Mouse (Mus musculus) stomach, embryonic 16.5 days (tissue): Measurements from ENCODE around the gene Nupl2. TPM values are rescaled to one million over a fixed set of nuclear protein-coding genes. Genes with fewer than 3 reads are reported as not detected.

Experiments used
- ATAC-seq: fragments of 200-750 bp; cut with Nextera tagmentation; 2 replicates; pipeline ENCODE4 v1.8.0; 2017; ENCODE audit warnings: moderate number of reproducible peaks, moderate TSS enrichment; ENCODE audit not compliant: insufficient read depth, low FRiP score
- H3K27ac ChIP-seq: fragments of 300-500 bp; sonication (generic); 2 replicates; pipeline ENCODE4 v1.5.1; 2014; ENCODE audit warnings: low read length
- H3K27me3 ChIP-seq: fragments of 300-500 bp; sonication (generic); 2 replicates; pipeline ENCODE4 v1.6.1; 2014; ENCODE audit warnings: low read length, control low read depth, mixed read lengths; ENCODE audit not compliant: control insufficient read depth, insufficient read depth
- H3K36me3 ChIP-seq: fragments of 300-500 bp; sonication (generic); 2 replicates; pipeline ENCODE4 v1.6.1; 2014; ENCODE audit warnings: low read length; ENCODE audit not compliant: control insufficient read depth, insufficient read depth
- H3K4me1 ChIP-seq: fragments of 300-500 bp; sonication (generic); 2 replicates; pipeline ENCODE4 v1.6.1; 2014; ENCODE audit warnings: low read length, control low read depth, mixed read lengths; ENCODE audit not compliant: control insufficient read depth, insufficient read depth
- H3K4me2 ChIP-seq: fragments of 300-500 bp; sonication (generic); 2 replicates; pipeline ENCODE4 v1.6.1; 2014; ENCODE audit warnings: low read depth, low read length, mixed read lengths
- H3K4me3 ChIP-seq: fragments of 300-500 bp; sonication (generic); replicated peaks from 2 replicates; pipeline ENCODE4 v1.5.1; 2014; ENCODE audit warnings: mild to moderate bottlenecking, low read length
- H3K9ac ChIP-seq: fragments of 300-500 bp; sonication (generic); 2 replicates; pipeline ENCODE4 v1.6.1; 2014; ENCODE audit warnings: low read length
- H3K9me3 ChIP-seq: fragments of 300-500 bp; sonication (generic); replicated peaks from 2 replicates; pipeline ENCODE4 v1.6.1; 2016; ENCODE audit warnings: low read length, control low read depth; ENCODE audit not compliant: control insufficient read depth
- WGBS: fragments of 180-500 bp; shearing (Covaris S2); extraction: QIAGEN DNeasy Blood & Tissue Kit; methylation state at CpG from one replicate; pipeline ENCODE4 v1.1.7; 2014; 5-methylcytosine and 5-hydroxymethylcytosine counted together
- polyA plus RNA-seq: library from polyadenylated mRNA; unstranded; fragments of >200 nt; fragmentation: Nextera tagmentation; extraction: Ambion mirVana; gene quantifications from 2 replicates; pipeline ENCODE4 v1.2.1, GENCODE M21; 2015

Gene Nupl2
- polyA plus RNA-seq, 1 experiment from 2014 or later: 11.2 TPM

DNA sequence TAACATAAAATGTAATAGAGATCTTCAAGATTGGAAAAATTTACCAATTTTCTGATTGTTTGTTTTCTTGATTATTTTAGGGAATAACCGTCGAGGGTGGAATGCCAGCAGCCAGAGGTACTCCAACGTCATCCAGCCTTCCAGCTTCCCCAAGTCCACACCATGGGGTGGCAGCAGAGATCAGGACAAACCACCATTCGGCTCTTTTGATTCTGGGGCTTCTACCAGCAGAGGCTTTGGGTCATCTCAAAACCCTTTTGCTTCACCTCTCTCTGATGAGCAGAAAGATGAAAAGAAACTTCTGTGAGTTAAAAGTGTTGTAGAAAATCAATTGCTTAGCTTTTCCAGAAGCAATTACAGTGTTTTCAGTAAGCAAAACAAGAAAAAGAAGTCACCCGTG, 2.5 kb downstream of the Nupl2 start:
- H3K9me3 ChIP-seq: no peaks in the 10 kb centered on the region
- H3K4me2 ChIP-seq: no peak overlapping the region
- no peak overlapping the region for H3K4me3 ChIP-seq
- H3K27me3 ChIP-seq: no peaks in the 10 kb centered on the region
- no peak for ATAC-seq
- H3K36me3 ChIP-seq: 0 out of 2 replicates have a peak, but pooled peaks cover 5% of the 10 kb centered on the region
- 0 out of 2 replicates have a peak, but pooled peaks cover 5% of the 10 kb centered on the region for H3K4me1 ChIP-seq
- no peak overlapping the region for H3K27ac ChIP-seq
- 50% methylated on average over 5 of the region's 5 CpGs for WGBS
- H3K9ac ChIP-seq: no peak overlapping the region

DNA sequence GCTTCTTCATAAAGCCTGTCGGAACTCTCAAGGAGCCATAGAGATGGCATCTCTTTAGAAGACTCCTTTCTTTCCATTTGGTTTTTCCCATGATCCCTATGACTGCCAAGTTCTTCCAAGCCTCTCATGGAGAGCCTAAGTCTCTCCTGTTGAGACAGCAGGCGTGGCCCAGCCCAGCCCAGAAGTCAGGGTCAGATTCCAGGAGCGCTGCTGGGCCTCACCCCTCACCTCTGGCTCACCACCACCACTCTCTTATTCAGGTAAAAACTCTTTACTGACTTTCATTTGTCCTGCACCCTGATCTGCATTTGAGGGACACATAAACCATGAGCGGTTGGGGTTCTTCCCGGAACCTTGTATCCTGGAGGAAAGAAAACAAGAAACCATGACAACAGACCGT, 5.1 kb downstream of the Nupl2 start:
- Histone ChIP-seq H3K27ac (no peak overlapping the region), H3K9me3 (no peaks in the 10 kb centered on the region), H3K4me1 (0 out of 2 replicates have a peak, but pooled peaks cover 5% of the 10 kb centered on the region), H3K9ac (no peak overlapping the region), H3K27me3 (no peaks in the 10 kb centered on the region), H3K4me3 (no peak overlapping the region), H3K4me2 (no peak overlapping the region), H3K36me3 (0 out of 2 replicates have a peak, but pooled peaks cover 5% of the 10 kb centered on the region)
- ATAC-seq: no peak
- WGBS: 84% methylated on average over 6 of the region's 6 CpGs

DNA sequence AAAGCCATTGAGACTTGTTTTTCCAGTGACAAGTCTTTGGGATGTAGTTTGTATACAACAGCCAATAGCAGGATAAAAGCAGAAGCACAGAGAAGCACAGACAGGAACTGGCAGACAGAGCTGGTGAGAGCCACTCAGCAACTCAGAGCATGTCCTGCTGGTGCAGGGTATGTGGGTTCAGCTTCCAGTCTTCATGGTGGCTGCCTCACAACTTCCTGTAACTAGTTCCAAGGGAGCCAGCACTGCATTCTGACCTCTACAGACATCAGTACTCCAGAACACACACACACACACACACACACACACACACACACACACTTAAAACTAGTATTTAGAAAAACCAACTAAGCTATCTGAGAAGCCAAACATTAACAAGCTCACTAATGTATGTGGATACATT, 7.3 kb downstream of the Nupl2 start:
- Histone ChIP-seq H3K27me3 (no peaks in the 10 kb centered on the region), H3K27ac (no peak overlapping the region), H3K9me3 (no peaks in the 10 kb centered on the region), H3K4me2 (no peak overlapping the region), H3K9ac (no peak overlapping the region), H3K36me3 (0 out of 2 replicates have a peak, but pooled peaks cover 5% of the 10 kb centered on the region), H3K4me3 (no peak overlapping the region), H3K4me1 (no peaks in the 10 kb centered on the region)
- ATAC-seq: no peak

DNA sequence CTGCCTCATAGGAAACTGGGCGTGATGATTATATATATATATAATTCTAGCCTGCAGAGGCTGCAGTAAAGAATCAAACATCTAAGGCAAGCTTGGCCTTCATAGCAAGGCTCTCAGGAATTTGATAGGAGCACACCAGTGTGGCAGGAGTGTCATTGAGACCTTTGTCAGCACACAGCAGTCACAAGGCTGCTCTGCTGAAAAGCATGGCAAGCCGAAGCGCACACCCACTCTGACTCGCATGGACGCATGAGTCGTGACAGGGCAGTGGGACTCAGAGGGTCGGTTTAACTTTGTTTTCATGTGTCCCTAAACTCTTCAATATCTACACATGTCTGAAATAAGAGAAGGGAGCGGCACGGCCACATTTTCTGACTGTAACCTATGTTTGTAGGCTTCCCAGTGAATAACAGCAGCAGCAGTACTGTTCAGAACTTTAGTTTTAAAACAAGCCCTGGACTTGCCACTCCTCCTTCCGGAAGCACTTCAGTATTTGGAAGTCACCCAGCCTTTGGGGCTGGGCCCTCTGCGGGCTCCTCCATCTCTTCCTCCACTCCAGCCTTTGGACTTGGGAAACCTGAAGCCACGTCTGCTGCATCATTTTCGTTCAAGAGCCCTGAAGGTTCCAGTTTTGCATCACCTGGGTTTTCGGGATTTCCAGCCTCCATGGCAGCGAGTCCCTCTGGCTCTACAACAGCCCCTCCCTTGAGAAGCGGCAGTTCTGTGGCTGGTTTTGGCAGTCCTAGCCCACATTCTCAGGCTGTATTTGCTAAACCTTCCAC, 16.9 kb downstream of the Nupl2 start:
- Histone ChIP-seq H3K4me1 (no peaks in the 10 kb centered on the region), H3K4me3 (no peak overlapping the region), H3K9ac (no peak overlapping the region), H3K27ac (no peak overlapping the region), H3K27me3 (no peaks in the 10 kb centered on the region), H3K4me2 (no peak overlapping the region), H3K9me3 (0 out of 2 replicates have a peak, but pooled peaks cover 7% of the 10 kb centered on the region), H3K36me3 (peaks cover 11% of the 10 kb centered on the region)
- WGBS: 91% methylated on average over 16 of the region's 16 CpGs
- no peak for ATAC-seq

DNA sequence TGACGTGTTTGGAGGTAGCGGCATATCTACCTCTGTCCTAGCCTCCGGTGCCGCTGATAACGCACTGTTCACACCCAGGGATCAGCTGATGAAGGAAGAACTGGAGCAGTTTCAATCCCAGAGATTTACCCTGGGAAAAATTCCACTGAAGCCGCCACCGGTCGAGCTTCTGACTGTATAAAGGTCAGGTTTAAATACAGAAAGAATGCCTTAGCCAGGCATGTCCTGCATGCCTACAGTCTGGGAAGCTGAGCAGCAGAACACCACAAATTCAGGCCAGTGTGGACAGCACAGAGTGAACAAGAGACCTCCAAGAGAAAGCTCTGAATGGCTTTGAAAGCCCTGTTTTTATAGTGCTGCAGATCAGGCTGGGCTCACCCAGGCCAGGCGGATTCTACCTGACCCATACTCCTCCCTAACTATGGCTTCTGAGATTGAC, 17.6 kb downstream of the Nupl2 start:
- Histone ChIP-seq H3K4me3 (no peak overlapping the region), H3K4me1 (no peaks in the 10 kb centered on the region), H3K9me3 (0 out of 2 replicates have a peak, but pooled peaks cover 7% of the 10 kb centered on the region), H3K27me3 (no peaks in the 10 kb centered on the region), H3K27ac (no peak overlapping the region), H3K4me2 (no peak overlapping the region), H3K9ac (no peak overlapping the region), H3K36me3 (peaks cover 11% of the 10 kb centered on the region)
- 83% methylated on average over 9 of the region's 9 CpGs for WGBS
- no peak for ATAC-seq

DNA sequence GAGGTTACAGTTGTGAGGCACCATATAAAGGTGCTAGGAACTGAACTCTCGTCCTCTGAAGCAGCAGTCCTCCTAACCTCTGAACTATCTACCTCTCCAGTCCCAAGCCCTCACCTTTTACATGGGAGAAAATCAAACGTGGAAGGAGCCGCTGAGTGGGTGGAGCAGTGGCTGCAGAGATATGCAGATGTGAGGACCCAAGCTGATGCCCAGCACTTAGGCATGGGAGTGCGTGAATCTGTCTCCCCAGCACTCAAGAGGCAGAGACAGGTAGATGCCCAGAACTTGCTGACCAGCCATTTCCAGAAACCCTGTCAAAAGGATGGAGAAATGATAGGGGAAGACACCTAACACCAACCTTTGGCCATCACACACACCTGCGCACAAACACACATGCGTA, 18.3 kb downstream of the Nupl2 start:
- Histone ChIP-seq H3K9me3 (0 out of 2 replicates have a peak, but pooled peaks cover 7% of the 10 kb centered on the region), H3K36me3 (peaks cover 11% of the 10 kb centered on the region), H3K27ac (no peak overlapping the region), H3K4me3 (no peak overlapping the region), H3K27me3 (no peaks in the 10 kb centered on the region), H3K4me1 (no peaks in the 10 kb centered on the region), H3K9ac (no peak overlapping the region), H3K4me2 (no peak overlapping the region)
- no peak for ATAC-seq
- WGBS: 93% methylated on average over 6 of the region's 6 CpGs

DNA sequence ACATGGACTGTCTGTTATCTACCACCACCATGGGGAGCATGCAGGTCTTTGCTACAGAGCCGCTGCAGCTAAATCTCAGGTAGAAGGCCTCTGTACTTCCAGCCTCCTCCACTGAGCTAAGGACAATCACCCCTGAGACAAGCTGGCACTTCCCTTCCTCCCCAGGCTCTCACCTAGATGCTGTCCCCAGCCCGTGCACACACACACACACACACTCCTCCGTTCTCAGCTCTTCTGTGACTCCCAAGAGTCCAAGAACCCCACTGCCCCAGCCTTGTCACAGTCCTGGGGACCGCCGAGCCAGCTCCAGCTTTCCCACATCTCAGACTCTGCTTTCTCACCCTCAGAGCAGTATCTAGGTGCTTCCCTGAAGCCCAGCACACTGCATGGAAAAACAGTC, 19.2 kb downstream of the Nupl2 start:
- ATAC-seq: no peak
- peaks cover 11% of the 10 kb centered on the region for H3K36me3 ChIP-seq
- H3K27ac ChIP-seq: no peak overlapping the region
- WGBS: 96% methylated on average over 5 of the region's 5 CpGs
- H3K4me1 ChIP-seq: no peaks in the 10 kb centered on the region
- H3K27me3 ChIP-seq: no peaks in the 10 kb centered on the region
- no peak overlapping the region for H3K4me3 ChIP-seq
- H3K4me2 ChIP-seq: no peak overlapping the region
- H3K9me3 ChIP-seq: 0 out of 2 replicates have a peak, but pooled peaks cover 7% of the 10 kb centered on the region
- no peak overlapping the region for H3K9ac ChIP-seq

DNA sequence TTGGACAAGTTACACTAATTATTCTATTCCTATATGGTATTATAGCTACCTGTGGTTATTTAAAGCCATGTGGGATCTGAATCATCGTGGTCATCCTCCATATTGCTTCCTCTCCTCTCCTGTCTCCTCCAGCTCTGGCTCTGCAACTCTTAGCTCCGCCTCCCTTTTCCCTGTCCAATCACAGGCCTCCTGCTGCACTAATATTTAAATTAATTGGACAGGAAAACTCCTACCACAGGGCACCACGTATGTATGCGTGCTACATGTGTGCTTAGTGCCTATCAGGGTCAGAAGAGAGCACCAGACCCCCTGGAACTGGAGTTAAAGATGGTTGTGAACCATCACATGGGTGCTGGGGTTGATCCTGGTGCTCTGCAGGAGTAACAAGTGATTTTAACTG, 23.7 kb downstream of the Nupl2 start:
- 0 out of 2 replicates have a peak, but pooled peaks cover 7% of the 10 kb centered on the region for H3K9me3 ChIP-seq
- H3K27ac ChIP-seq: no peak overlapping the region
- no peak overlapping the region for H3K4me3 ChIP-seq
- no peak overlapping the region for H3K9ac ChIP-seq
- H3K27me3 ChIP-seq: no peaks in the 10 kb centered on the region
- WGBS: 58% methylated on average over 4 of the region's 4 CpGs
- peaks cover 6% of the 10 kb centered on the region; the same call in 1 of the 2 replicates for H3K36me3 ChIP-seq
- ATAC-seq: no peak
- no peak overlapping the region for H3K4me2 ChIP-seq
- no peaks in the 10 kb centered on the region for H3K4me1 ChIP-seq

DNA sequence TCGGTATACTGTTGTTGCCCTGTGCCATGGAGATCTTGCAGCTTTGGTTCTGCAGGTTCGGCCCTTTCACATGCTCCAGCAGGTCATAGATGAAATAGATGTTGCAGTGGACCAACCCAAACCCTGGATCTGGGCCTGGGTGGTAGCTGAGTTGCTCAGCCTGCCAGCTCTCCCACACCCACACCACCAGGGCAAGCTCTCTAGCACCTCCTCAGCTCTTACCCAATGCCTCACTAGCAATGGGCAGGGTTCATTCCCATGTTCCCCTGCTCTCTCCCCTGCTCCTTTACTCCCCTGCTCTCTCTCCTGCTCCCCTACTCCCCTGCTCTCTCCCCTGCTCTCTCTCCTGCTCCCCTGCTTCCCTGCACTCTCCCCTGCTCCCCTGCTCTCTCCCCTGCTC, 27.1 kb downstream of the Nupl2 start:
- no peaks in the 10 kb centered on the region for H3K27me3 ChIP-seq

More for the DNA sequence above, 27.1 kb downstream of the Nupl2 start:
- 80% methylated on average over 2 of the region's 2 CpGs for WGBS
- Histone ChIP-seq H3K4me3 (no peak overlapping the region), H3K27ac (no peak overlapping the region), H3K4me2 (no peak overlapping the region), H3K9ac (no peak overlapping the region), H3K9me3 (no peaks in the 10 kb centered on the region), H3K4me1 (no peaks in the 10 kb centered on the region), H3K36me3 (no peaks in the 10 kb centered on the region)
- ATAC-seq: no peak
